Mouse (Mus musculus) hindbrain, embryonic 16.5 days (tissue): ENCODE measurements around the gene Vnn1. TPM values are rescaled to one million over a fixed set of nuclear protein-coding genes. Genes with fewer than 3 reads are reported as not detected.
A peak's percentile ranks its signal among the peaks of the same experiment; 100 is the strongest.

Experiments
- ATAC-seq: fragments of 200-750 bp; cut with Nextera tagmentation; 2 replicates; pipeline ENCODE4 v1.8.0; 2017; ENCODE audit warnings: moderate TSS enrichment, moderate library complexity
- H3K27ac ChIP-seq: fragments of 300-500 bp; sonication (generic); 2 replicates; pipeline ENCODE4 v1.5.1; 2014; ENCODE audit warnings: low read depth, mild to moderate bottlenecking, control low read depth, low read length, moderate library complexity
- H3K27me3 ChIP-seq: fragments of 300-500 bp; sonication (generic); replicated peaks from 2 replicates; pipeline ENCODE4 v1.6.1; 2014; ENCODE audit warnings: low read length; ENCODE audit not compliant: control insufficient read depth, insufficient read depth
- H3K36me3 ChIP-seq: fragments of 300-500 bp; sonication (generic); 2 replicates; pipeline ENCODE4 v1.6.1; 2014; ENCODE audit warnings: mild to moderate bottlenecking, low read length, moderate library complexity, mixed read lengths; ENCODE audit not compliant: control insufficient read depth, insufficient read depth
- H3K4me1 ChIP-seq: fragments of 300-500 bp; sonication (generic); 2 replicates; pipeline ENCODE4 v1.6.1; 2014; ENCODE audit warnings: low read depth, low read length; ENCODE audit not compliant: control insufficient read depth, insufficient read depth
- H3K4me2 ChIP-seq: fragments of 300-500 bp; sonication (generic); 2 replicates; pipeline ENCODE4 v1.6.1; 2014; ENCODE audit warnings: mild to moderate bottlenecking, low read length, control low read depth, moderate library complexity
- H3K4me3 ChIP-seq: fragments of 300-500 bp; sonication (generic); 2 replicates; pipeline ENCODE4 v1.5.1; 2014; ENCODE audit warnings: mild to moderate bottlenecking, low read length, control low read depth, moderate library complexity
- H3K9ac ChIP-seq: fragments of 300-500 bp; sonication (generic); 2 replicates; pipeline ENCODE4 v1.6.1; 2014; ENCODE audit warnings: low read depth, mild to moderate bottlenecking, control low read depth, low read length, moderate library complexity
- H3K9me3 ChIP-seq: fragments of 300-500 bp; sonication (generic); 2 replicates; pipeline ENCODE4 v1.6.1; 2014; ENCODE audit warnings: mild to moderate bottlenecking, low read length, moderate library complexity; ENCODE audit not compliant: control insufficient read depth
- WGBS: fragments of 180-500 bp; shearing (Covaris S2); extraction: QIAGEN DNeasy Blood & Tissue Kit; methylation state at CpG from one replicate; pipeline ENCODE4 v1.1.7; 2014; 5-methylcytosine and 5-hydroxymethylcytosine counted together
- polyA plus RNA-seq: library from polyadenylated mRNA; unstranded; fragments of >200 nt; fragmentation: Nextera tagmentation; extraction: Ambion mirVana; gene quantifications from 2 replicates; pipeline ENCODE4 v1.2.1, GENCODE M21; 2015

Vnn1 gene
- polyA plus RNA-seq, 1 experiment from 2014 or later, result 0.73 TPM

DNA sequence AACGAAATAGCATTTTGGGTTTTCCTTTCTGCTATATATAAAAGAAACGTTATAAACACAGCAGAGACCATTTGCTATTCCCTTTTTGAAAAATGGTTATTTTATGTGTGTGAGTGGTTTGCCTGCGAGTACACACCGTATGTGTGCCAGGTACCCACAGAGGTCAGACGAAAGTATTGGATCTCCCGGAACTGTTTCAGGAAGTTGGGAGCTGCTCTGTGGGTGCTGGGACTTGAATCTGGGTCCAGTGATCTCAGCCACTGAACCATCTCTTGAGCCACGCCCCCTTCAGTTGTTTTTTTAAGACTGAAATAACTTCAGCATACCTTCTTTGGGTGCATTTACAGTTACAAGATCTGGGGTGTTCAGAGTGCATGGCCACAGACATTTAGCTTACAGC, 888 bp downstream of the Vnn1 start:
- Histone ChIP-seq H3K9me3 (no peaks in the 10 kb centered on the region), H3K4me3 (no peak overlapping the region), H3K4me1 (no peaks in the 10 kb centered on the region), H3K9ac (no peak overlapping the region), H3K36me3 (no peaks in the 10 kb centered on the region), H3K27me3 (no peaks in the 10 kb centered on the region), H3K4me2 (no peak overlapping the region), H3K27ac (no peak overlapping the region)
- 82% methylated on average over 7 of the region's 7 CpGs for WGBS
- ATAC-seq, result no peak

DNA sequence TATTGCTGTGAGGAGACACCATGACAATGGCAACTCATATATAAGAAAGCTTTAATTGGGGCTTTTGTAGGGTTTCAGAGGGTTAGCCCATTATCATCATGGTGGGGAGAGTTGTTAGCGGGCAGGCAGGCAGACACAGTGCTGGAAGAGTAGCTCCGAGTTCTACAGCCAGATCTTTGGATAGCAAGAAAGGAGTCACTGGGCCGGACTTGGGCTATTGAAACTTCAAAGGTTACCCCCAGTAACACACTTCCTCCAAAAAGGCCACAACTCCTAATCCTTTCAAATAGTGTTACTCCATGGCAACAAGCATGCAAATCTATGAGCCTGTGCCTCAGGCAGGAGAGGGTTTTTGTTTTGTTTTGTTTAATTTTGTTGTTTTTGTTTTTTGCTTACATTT, 6.6 kb downstream of the Vnn1 start:
- no peaks in the 10 kb centered on the region for H3K4me1 ChIP-seq
- no peaks in the 10 kb centered on the region for H3K27me3 ChIP-seq
- ATAC-seq, result no peak
- H3K27ac ChIP-seq, result no peak overlapping the region
- no peaks in the 10 kb centered on the region for H3K36me3 ChIP-seq
- H3K9me3 ChIP-seq, result no peaks in the 10 kb centered on the region
- H3K4me3 ChIP-seq, result no peak overlapping the region
- H3K4me2 ChIP-seq, result no peak overlapping the region
- no peak overlapping the region for H3K9ac ChIP-seq
- 53% methylated on average over 3 of the region's 3 CpGs for WGBS

DNA sequence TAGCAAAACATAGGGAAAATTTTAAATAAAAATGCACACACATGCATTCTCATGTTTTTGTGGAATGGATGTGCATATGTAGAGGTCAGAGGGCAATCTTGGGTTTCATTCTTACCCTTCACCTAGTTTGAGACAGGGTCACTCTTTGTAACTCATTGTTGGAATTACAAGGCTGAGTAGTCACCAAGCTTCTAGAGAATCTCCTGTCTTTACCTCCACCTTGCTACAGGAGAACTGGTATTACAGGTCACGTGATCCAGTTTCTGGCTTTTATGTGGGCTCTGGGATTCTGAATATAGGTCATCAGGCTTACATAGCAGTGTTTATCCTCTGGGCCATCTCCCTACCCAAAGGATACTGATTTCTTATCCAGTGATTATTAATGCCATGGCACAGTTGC, 11.2 kb downstream of the Vnn1 start:
- H3K36me3 ChIP-seq, result no peaks in the 10 kb centered on the region
- no peak overlapping the region for H3K27ac ChIP-seq
- ATAC-seq, result no peak
- H3K4me1 ChIP-seq, result no peaks in the 10 kb centered on the region
- H3K4me2 ChIP-seq, result no peak overlapping the region
- H3K27me3 ChIP-seq, result no peaks in the 10 kb centered on the region
- no peak overlapping the region for H3K4me3 ChIP-seq
- H3K9me3 ChIP-seq, result no peaks in the 10 kb centered on the region
- no peak overlapping the region for H3K9ac ChIP-seq
- WGBS, result 100% methylated on average over 1 of the region's 1 CpGs

DNA sequence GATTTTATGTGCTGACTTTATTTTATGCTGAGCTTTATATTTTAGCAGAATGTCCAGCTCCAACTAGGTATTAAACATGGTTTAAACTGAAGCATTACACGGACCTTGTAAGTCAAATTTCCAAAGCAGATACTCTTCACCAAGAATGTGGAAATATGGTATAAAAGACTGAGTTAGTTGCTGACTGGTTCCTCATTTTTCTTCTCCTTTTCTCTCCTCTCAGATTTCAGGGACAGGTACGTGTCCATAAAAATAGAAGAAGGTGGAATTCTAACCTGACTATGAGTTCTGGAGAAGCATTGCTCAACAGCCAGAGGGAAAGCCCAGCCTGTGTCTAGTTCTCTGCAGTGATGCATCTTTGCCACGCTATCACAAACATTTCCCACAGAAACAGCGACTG, 25.6 kb downstream of the Vnn1 start, which contains the start of gene Taar1:
Gene Taar1, plus strand, starts transcription at position 301 of the 400 bp plus-strand sequence.
- H3K27me3 ChIP-seq, result no peaks in the 10 kb centered on the region
- no peak within 1 kb of the TSS for H3K9ac ChIP-seq

DNA sequence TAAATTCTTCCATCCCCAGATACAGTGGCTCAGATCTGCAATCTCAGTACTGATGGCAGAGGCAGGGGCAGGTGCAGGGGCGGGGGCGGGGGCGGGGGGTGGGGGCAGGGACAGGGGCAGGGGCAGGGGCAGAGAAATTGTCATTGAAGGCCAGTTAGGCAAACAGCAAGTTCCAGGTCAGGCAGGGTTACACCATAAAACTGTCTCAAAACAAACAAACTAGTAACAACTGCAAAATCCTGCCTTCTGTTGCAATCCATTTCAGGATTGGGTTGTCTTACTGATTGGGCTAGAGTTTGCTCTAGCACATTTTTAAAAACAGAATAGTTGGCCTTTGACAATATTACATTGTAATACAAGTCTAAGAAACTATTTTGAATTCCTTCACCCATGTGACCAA, 28.0 kb downstream of the Vnn1 start:
- Histone ChIP-seq H3K4me3 (no peak overlapping the region), H3K4me1 (no peaks in the 10 kb centered on the region), H3K36me3 (no peaks in the 10 kb centered on the region), H3K9me3 (no peaks in the 10 kb centered on the region), H3K4me2 (no peak overlapping the region), H3K27ac (no peak overlapping the region), H3K9ac (no peak overlapping the region), H3K27me3 (no peaks in the 10 kb centered on the region)
- no peak for ATAC-seq
- 76% methylated on average over 3 of the region's 3 CpGs for WGBS

More for the DNA sequence above, 25.6 kb downstream of the Vnn1 start, which contains the start of gene Taar1:
- ATAC-seq, result no peak
- WGBS, result 92% methylated on average over 4 of the region's 4 CpGs
- H3K27ac ChIP-seq, result no peak within 1 kb of the TSS
- no peak within 1 kb of the TSS for H3K4me2 ChIP-seq
- H3K9me3 ChIP-seq, result no peaks in the 10 kb centered on the region
- no peaks in the 10 kb centered on the region for H3K36me3 ChIP-seq
- H3K4me1 ChIP-seq, result no peaks in the 10 kb centered on the region
- H3K4me3 ChIP-seq, result no peak within 1 kb of the TSS

DNA sequence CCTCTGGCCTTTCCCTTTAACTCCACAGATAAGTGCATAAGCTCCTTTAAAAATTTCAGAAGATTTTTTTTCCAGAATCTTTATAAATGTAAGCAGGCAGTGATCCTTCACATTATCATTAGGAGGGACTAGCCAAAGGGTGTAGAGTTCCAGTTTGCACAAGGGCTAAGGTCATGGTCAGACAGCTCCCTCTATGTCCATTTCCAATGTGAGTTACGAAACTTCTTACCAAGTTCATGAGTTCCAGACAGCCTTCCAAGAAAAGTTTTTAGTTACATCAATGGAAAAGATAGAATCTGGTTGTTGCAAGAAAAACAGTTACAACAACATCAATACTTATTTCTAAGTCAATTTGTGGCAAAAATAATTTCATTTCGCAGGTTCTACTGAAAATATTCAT, 29.5 kb downstream of the Vnn1 start:
- no peaks in the 10 kb centered on the region for H3K36me3 ChIP-seq
- H3K4me2 ChIP-seq, result no peak overlapping the region
- no peaks in the 10 kb centered on the region for H3K4me1 ChIP-seq
- H3K4me3 ChIP-seq, result no peak overlapping the region
- no peak overlapping the region for H3K27ac ChIP-seq
- no peak for ATAC-seq
- WGBS, result 83% methylated on average over 2 of the region's 2 CpGs
- no peaks in the 10 kb centered on the region for H3K27me3 ChIP-seq
- no peaks in the 10 kb centered on the region for H3K9me3 ChIP-seq
- no peak overlapping the region for H3K9ac ChIP-seq

DNA sequence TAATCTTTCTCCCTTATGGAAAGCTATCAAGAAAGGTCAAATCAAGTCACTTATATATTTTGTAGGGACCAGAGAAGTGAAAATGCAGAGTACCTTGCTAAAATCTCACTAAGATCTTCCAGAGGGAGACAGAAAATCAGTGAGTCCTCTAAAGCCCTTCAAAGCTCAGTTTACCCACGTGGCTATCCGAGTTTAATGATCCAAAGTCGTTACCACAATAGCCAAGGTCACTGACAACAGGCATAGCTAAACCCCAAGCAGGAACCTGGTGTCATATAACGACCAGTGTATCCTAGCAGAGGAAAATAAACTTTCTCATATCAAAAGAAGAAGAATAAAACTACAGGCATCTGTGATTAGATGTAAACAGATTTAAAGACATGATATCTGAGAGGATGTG, 43.1 kb downstream of the Vnn1 start:
- WGBS, result 54% methylated on average over 4 of the region's 4 CpGs

DNA sequence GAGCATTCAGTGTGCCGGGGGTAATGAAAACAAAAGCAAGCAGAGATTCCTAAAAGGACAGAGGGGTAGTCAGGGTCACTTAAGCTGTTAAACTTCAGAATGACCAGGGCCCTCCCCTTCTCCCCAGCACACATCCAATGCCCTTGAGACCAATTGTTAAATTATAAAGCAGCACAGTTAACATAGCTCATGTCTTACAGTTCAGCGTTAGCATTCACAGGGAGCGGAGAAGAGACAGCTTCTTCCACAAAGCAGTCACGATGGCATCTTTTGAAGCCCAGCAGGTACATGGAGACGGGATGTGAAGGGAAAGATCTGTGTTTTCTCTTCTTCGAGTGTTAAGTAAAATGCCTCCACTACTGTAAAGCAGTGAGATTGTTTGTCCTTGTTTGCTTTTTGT, 43.8 kb downstream of the Vnn1 start, which contains the start of gene Taar2:
Gene Taar2, plus strand, starts transcription at position 261 of the 400 bp plus-strand sequence.
- 43% methylated on average over 6 of the region's 6 CpGs for WGBS
- H3K27ac ChIP-seq, result no peak within 1 kb of the TSS
- no peaks in the 10 kb centered on the region for H3K9me3 ChIP-seq
- no peaks in the 10 kb centered on the region for H3K36me3 ChIP-seq
- H3K27me3 ChIP-seq, result no peaks in the 10 kb centered on the region
- no peak for ATAC-seq
- H3K4me2 ChIP-seq, result peak within 1 kb of the TSS; percentile 24; the same call in 1 of the 2 replicates
- H3K4me1 ChIP-seq, result no peaks in the 10 kb centered on the region
- no peak within 1 kb of the TSS for H3K4me3 ChIP-seq
- no peak within 1 kb of the TSS for H3K9ac ChIP-seq

More for the DNA sequence above, 43.1 kb downstream of the Vnn1 start:
- Histone ChIP-seq H3K9ac (no peak overlapping the region), H3K9me3 (no peaks in the 10 kb centered on the region), H3K4me3 (no peak overlapping the region), H3K4me1 (no peaks in the 10 kb centered on the region), H3K27ac (no peak overlapping the region), H3K4me2 (no peak overlapping the region), H3K27me3 (no peaks in the 10 kb centered on the region), H3K36me3 (no peaks in the 10 kb centered on the region)
- ATAC-seq, result no peak

DNA sequence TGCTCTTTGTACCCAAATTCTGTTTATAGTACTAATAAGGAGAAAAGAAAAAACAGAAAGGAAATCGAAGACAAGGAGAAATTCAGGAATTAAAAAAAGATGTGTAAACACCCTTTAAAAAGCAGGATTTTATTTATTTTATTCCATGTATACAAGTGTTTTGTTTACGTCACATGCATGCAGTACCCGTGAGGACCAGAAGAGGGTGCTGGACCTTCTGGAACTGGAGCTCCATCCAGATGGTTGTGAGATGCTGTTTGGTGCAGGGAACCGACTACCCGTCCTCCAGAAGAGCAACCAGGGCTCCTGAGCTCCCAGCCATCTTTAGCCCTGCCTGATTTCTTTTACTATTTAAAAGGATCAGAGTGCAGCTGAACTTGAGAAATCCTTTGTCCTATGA, 48.0 kb downstream of the Vnn1 start:
- WGBS, result 79% methylated on average over 5 of the region's 5 CpGs
- no peak for ATAC-seq
- no peaks in the 10 kb centered on the region for H3K27me3 ChIP-seq
- no peaks in the 10 kb centered on the region for H3K4me1 ChIP-seq
- H3K4me2 ChIP-seq, result no peak overlapping the region
- no peak overlapping the region for H3K27ac ChIP-seq
- H3K9me3 ChIP-seq, result no peaks in the 10 kb centered on the region
- no peak overlapping the region for H3K4me3 ChIP-seq
- H3K9ac ChIP-seq, result no peak overlapping the region
- no peaks in the 10 kb centered on the region for H3K36me3 ChIP-seq

DNA sequence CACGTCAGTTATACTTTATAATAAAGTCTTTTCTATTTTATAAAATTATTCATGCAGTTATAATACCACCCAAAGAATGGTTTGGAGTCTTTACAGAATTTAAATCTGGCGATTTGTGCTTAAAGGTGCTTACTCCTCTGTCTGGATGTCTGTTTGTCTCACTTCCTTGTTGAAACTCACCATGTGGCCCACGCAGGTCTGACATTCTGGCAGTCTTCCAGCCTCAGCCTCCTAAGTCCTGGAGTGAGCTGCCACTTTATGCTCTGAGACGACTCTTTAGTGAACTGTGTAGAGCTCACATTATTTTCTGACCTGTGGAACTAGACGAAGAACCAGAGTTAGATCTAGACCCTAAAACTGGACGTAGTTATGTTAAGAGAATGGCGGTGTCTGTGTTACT, 53.5 kb downstream of the Vnn1 start:
- no peaks in the 10 kb centered on the region for H3K4me1 ChIP-seq

More for the DNA sequence above, 53.5 kb downstream of the Vnn1 start:
- Histone ChIP-seq H3K4me3 (no peak overlapping the region), H3K27me3 (no peaks in the 10 kb centered on the region), H3K9me3 (no peaks in the 10 kb centered on the region), H3K9ac (no peak overlapping the region), H3K36me3 (no peaks in the 10 kb centered on the region), H3K27ac (no peak overlapping the region), H3K4me2 (no peak overlapping the region)
- WGBS, result 66% methylated on average over 7 of the region's 7 CpGs
- no peak for ATAC-seq
